20 mouse cellular contexts compared by ENCODE assay signal in genomic region chr17:53087516-53087915, GRCm38 (mm10).
"Had no signal": no experiment of that assay in that cellular context is flagged by ENCODE, and none has a peak within 500 bp of the region (broad histone marks: within the 10 kb centered on the region; RNA-seq: fewer than 3 reads in every experiment).

No protein-coding gene starts in this region.

- DNase-seq: kidney, adult 18-20 months; kidney, adult 9 months; kidney, postnatal 25 days; layer of hippocampus, adult 9-11 months; layer of hippocampus, postnatal 36 days; liver, embryonic 13.5 days; lung, adult 2 months; right cerebral cortex, adult 18-20 months; right cerebral cortex, postnatal 14 days; right cerebral cortex, postnatal 4 days; thymus, adult 2 months; thymus, postnatal 14 days; thymus, postnatal 4 days had no signal

- H3K27ac ChIP-seq: layer of hippocampus, adult 2 months; left cerebral cortex, adult 2 months; liver, embryonic 13.5 days; midbrain, embryonic 15.5 days; neural tube, embryonic 12.5 days; neural tube, embryonic 15.5 days; stomach, postnatal 0 days had no signal

- H3K9ac ChIP-seq: liver, embryonic 13.5 days; midbrain, embryonic 15.5 days; neural tube, embryonic 12.5 days; neural tube, embryonic 15.5 days had no signal

- H3K27me3 ChIP-seq: liver, embryonic 13.5 days; megakaryocyte, embryonic 14.5 days; midbrain, embryonic 15.5 days; neural tube, embryonic 12.5 days; neural tube, embryonic 15.5 days had no signal

- H3K4me3 ChIP-seq: layer of hippocampus, adult 2 months; left cerebral cortex, adult 2 months; liver, embryonic 13.5 days; megakaryocyte, embryonic 14.5 days; midbrain, embryonic 15.5 days; neural tube, embryonic 12.5 days; neural tube, embryonic 15.5 days had no signal

- H3K36me3 ChIP-seq: liver, embryonic 13.5 days; midbrain, embryonic 15.5 days; neural tube, embryonic 12.5 days; neural tube, embryonic 15.5 days had no signal

- H3K4me1 ChIP-seq: liver, embryonic 13.5 days; megakaryocyte, embryonic 14.5 days; midbrain, embryonic 15.5 days; neural tube, embryonic 12.5 days; neural tube, embryonic 15.5 days had no signal
